Mouse (Mus musculus) cerebellum, adult 11 months (tissue): ENCODE results near the gene Gsap.

Experiments
- DNase-seq: peaks from one replicate; pipeline ENCODE4 v3.0.0; 2022

Gsap gene

GRCm38 (mm10) chr5:21186821-21187220 lies 766 bp downstream of the Gsap start:
- DNase-seq, result no peak

DNA sequence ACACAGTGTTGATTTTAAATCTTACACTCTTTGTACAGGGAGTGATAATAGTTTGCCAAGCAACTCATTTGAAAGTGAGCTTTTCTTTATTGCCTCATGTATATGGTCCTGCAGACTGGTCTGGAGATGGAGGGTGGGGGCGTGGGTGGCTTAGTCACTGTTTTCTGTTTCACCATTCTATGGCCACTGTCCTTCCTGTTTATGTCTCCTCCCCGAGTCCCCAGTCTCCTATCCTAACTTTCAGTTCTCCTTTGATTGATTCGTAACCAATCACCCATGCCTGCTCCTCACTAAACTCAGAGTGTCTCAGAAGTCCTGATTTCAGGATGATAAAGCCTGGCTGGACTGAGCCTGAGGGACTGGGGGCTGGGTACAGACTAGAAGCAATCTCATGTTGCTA lies 2.4 kb downstream of the Gsap start:
- no peak for DNase-seq

- DNase-seq, result no peak
Measured at GRCm38 (mm10) chr5:21189036-21189435, 3.0 kb downstream of the Gsap start.

- no peak for DNase-seq
Measured at GRCm38 (mm10) chr5:21189460-21189859, 3.4 kb downstream of the Gsap start.

DNA sequence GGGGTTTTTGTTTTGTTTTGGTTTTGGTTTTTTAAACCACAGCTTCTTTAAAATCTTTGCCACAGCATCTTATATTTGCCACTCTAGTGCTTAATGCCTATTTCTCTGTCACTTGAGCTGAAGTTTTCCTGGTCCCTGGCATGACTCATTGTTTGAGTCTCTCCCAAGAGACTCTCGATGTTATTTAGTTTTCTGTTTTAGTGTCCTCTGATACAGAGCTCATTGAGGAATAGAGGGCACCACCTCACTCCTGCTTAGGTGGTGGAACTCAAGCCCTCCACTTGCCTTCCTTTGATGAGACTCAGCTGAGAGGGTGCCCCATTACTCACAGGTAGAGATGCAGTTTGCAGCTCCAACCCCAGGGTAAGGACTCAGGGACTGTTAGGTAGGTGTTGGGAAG lies 17.4 kb downstream of the Gsap start:
- no peak for DNase-seq

GRCm38 (mm10) chr5:21204157-21204556 lies 18.1 kb downstream of the Gsap start:
- DNase-seq, result no peak

GRCm38 (mm10) chr5:21206014-21206413 lies 20.0 kb downstream of the Gsap start:
- no peak for DNase-seq

GRCm38 (mm10) chr5:21211406-21211805 lies 25.4 kb downstream of the Gsap start:
- DNase-seq, result no peak

DNA sequence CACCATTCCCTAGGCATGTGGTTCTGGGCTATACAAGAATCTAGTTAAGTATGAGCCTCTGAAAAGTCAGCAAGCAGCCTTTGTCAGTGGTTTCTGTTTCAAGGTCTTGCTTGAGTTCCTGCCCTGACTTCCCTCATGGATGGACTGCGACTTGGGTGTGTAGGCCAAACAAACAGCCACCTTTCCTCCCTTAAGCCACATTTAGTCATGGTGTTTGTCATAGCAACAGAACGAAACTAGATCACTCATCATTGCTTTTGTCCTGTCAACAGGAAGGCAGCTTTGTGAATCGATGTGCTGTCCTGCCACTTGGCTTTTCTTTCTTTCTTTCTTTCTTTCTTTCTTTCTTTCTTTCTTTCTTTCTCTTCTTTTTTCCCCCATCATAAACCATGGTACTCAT lies 26.9 kb downstream of the Gsap start:
- no peak for DNase-seq

DNA sequence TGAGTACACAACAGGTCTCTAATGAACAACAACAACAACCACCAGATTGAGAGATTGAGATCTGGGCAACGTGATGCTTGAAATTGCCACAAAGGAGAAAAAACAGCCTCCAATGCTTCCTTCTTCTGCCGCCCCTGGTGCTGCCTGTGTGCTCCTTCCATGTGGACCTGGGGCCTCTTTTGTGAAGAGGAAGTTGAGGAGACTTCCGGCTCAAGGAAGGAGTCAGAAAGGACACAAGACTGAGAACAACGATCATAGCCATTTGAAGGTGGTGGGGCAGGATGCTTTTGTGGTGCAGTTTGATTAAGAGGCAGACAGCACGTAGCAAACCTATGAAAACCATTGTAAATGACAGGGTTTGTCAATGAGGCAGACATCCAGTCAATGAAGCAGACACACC lies 27.7 kb downstream of the Gsap start:
- no peak for DNase-seq

DNA sequence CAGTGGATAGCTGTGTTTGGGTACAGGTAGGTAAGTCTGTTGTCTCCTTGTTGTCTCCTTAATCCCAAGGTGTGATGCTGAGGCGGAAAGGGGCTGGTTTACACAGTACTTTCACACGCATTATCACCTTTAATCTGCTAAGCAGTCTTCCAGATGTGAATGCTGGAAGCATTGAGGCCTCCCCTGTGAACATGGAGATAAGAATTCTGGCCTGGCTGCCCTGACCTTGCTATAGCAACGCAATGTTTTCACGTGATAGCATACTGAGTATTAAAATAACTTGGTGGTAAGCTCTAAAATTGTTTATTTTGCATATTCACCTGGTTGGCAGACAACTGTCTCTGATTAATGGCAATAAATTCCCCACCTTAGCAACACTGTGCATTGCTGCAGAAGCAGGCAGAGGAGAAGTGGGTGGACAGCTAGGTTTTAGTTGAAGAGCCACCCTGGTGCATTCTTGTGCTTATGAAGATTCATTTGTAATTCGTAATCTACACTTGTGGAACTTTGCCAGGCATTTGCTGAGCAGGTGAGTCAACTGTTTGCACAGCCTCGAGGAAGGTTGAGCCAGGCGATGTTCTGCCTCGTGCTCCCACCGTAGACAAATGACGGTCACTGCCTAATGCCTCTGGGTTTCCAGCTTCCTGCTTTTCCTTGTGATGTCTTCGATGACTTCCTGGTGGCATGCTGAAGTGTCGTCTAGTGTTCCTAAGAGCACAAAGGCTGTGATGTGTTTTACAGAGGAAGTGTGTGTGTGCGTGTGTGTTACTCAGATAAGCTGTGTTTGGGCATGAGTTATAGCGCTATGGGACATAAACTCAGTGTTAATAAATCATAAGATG lies 31.6 kb downstream of the Gsap start:
- DNase-seq, result no peak

GRCm38 (mm10) chr5:21232876-21233275 lies 46.8 kb downstream of the Gsap start:
- DNase-seq, result no peak

- DNase-seq, result no peak
Measured at GRCm38 (mm10) chr5:21244575-21244974, 58.5 kb downstream of the Gsap start.

DNA sequence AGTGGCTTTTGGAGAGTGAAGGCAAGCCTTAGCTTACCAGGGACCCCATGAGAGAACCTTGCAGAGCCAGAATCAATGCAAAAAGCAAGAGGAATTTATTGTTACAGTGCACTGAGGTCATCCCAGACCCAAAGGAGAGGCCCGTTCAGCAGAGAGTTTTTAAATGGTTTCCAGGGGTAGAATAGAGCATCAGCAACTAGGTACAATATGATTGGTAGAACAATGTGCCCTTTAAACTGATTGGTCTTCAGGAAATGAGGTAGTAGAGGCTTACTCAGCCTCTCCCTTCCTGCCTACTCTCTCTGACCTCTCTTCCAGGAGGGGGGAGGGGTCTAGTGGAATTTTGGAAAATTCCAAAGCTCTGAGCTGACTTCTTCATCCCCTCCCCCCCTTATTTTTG lies 59.2 kb downstream of the Gsap start:
- DNase-seq, result no peak

DNA sequence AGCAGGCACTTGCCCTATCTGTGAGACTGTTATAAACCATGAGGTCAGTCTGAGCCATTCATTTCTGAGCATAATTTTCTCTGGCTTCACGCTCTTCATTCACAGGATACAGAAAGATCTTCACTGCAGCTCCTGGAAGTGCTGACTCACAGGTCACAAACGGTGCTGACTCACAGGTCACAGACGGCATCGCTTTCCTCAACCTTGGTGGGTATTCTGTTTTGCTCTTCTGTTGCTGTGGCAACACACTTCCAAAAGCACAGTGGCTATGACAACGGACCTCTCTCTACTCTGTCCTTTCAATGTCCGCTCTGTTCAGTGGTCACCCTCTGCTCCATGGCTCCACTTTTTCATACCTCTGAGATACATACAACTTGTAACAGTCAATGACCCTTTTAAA lies 60.7 kb downstream of the Gsap start:
- DNase-seq, result no peak

GRCm38 (mm10) chr5:21247916-21248315 lies 61.9 kb downstream of the Gsap start:
- DNase-seq, result no peak

GRCm38 (mm10) chr5:21248834-21249233 lies 62.8 kb downstream of the Gsap start:
- no peak for DNase-seq

GRCm38 (mm10) chr5:21254731-21255525 lies 68.9 kb downstream of the Gsap start:
- no peak for DNase-seq

DNA sequence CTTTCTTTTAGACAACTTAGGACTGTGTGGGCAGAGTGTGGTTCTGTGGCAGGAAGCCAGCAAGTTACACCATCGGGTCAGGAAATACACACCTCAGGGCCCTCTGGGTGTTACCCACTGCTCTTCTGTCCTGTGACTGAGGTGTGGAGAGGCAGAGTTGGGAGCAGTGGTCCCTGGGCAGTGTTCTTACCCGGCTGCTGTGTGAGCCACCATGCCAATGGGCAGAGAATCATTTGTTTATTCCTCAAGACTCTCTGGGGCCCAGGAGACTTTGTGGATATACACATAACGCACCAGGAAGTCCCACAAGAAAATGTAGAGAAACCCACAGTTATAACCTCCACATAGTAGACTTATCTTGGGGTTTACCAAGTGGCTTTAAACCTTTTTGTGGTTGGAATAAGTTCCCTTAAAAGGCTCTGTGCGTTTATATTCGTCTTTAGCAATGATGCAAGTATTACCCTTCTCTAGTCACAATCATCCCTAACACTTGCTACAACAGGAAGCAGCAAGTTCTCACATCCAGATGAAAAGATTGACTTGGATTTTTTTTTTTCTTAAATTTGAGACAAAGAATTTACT lies 69.6 kb downstream of the Gsap start:
- DNase-seq, result no peak

GRCm38 (mm10) chr5:21257126-21257525 lies 71.1 kb downstream of the Gsap start:
- DNase-seq, result no peak

DNA sequence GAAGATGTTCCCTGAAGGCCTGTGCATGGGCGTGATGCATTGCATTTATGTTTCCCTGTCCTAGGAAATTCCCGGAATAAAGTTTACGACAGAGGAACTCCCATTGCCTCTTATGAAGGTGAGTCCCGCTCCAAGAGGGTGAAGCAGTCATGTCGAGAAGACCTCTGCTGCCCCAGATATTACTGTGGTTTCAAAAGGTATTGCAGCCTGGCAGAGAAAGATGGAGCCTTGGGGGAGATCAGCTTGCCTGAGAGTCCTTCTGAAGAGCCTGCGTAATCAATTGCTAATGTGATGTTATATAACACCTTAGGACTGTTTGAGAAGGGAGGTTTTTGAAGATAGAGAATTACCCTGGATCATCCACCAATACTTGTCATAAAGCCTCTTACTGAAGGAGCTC lies 71.8 kb downstream of the Gsap start:
- DNase-seq, result no peak

DNA sequence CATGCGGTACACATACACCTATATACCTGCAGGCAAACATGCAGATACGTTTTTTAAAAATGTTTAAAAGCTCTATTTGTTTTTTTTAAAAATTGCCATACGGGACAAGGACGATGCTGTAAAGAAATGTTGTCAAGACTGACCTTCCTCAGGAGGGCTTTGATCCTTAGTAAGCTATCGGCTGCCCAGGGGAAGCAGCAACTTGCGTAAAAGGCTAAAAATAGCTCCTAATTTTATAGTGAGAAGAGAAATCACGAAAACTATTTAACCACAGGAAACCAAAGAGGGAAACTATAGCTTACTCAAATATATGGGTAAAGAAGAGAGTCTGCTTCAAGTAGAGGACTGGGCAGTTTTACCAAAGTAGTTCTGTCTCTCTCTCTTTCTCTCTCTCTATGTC lies 74.7 kb downstream of the Gsap start:
- no peak for DNase-seq

DNA sequence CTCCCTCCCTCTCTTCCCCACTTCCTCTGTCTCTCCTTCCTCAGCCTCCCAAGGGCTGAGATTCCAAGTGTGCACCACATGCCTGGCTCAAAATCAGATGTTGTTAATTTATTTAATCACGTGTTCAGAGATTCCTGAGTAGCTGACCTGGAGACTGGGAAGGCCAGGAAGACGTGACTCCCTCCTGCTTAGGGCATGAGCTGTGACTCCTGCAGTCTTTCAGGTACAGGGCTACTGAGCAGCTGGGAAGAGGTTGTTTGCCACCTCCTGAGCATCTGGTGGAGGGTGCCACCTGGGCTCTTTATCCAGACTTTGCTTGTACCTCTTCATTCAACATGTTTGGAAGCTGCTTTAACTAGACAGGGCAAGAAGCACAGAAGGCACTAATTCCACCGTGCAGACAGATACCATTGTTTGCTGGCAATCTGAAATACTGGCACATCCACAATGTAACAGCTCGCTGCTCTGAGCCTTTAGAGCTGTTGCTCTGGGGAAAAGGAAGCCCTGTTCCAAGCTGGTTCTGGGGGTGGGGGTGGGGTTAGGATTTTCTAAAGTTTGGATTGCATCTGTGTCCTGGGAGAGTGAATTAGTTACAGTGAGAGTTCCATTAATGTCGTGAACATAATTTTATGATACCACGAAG lies 75.3 kb downstream of the Gsap start:
- DNase-seq, result no peak
